Mouse (Mus musculus) limb, embryonic 14.5 days (tissue): ENCODE data around the gene Pkd1. TPM values are rescaled to one million over a fixed set of nuclear protein-coding genes. Genes with fewer than 3 reads are reported as not detected.

Experiments used
- ATAC-seq: fragments of 200-750 bp; cut with Nextera tagmentation; 2 replicates; pipeline ENCODE4 v1.8.0; 2017; ENCODE audit warnings: low read depth, moderate number of reproducible peaks, moderate TSS enrichment; ENCODE audit not compliant: low FRiP score
- DNase-seq: peaks from one replicate; pipeline ENCODE4 v3.0.0-alpha.2; 2015; ENCODE audit warnings: low spot score
- H3K27ac ChIP-seq: fragments of 300-500 bp; sonication (generic); replicated peaks from 2 replicates; pipeline ENCODE4 v1.5.1; 2014; ENCODE audit warnings: low read depth, mild to moderate bottlenecking, low read length, moderate library complexity, mixed read lengths
- H3K27me3 ChIP-seq: fragments of 300-500 bp; sonication (generic); 2 replicates; pipeline ENCODE4 v1.6.1; 2014; ENCODE audit warnings: low read length, mixed read lengths; ENCODE audit not compliant: control insufficient read depth, insufficient read depth
- H3K36me3 ChIP-seq: fragments of 300-500 bp; sonication (generic); 2 replicates; pipeline ENCODE4 v1.6.1; 2014; ENCODE audit warnings: mild to moderate bottlenecking, low read length, moderate library complexity, mixed read lengths; ENCODE audit not compliant: control insufficient read depth, insufficient read depth
- H3K4me1 ChIP-seq: fragments of 300-500 bp; sonication (generic); 2 replicates; pipeline ENCODE4 v1.6.1; 2014; ENCODE audit warnings: antibody characterized with exemption, low read length, mixed read lengths; ENCODE audit not compliant: control insufficient read depth, insufficient read depth
- H3K4me2 ChIP-seq: fragments of 300-500 bp; sonication (generic); replicated peaks from 2 replicates; pipeline ENCODE4 v1.6.1; 2014; ENCODE audit warnings: low read depth, mild to moderate bottlenecking, low read length, moderate library complexity; ENCODE audit not compliant: severe bottlenecking
- H3K4me3 ChIP-seq: fragments of 300-500 bp; sonication (generic); replicated peaks from 2 replicates; pipeline ENCODE4 v1.5.1; 2014; ENCODE audit warnings: low read length
- H3K9ac ChIP-seq: fragments of 300-500 bp; sonication (generic); 2 replicates; pipeline ENCODE4 v1.6.1; 2014; ENCODE audit warnings: mild to moderate bottlenecking, low read depth, low read length, moderate library complexity; ENCODE audit not compliant: severe bottlenecking
- H3K9me3 ChIP-seq: fragments of 300-500 bp; sonication (generic); 2 replicates; pipeline ENCODE4 v1.6.1; 2016; ENCODE audit warnings: low read length; ENCODE audit not compliant: control insufficient read depth
- POLR2A ChIP-seq: fragments of 200-500 bp; IDR thresholded peaks from 2 replicates; pipeline ENCODE4 v1.8.0; 2012; ENCODE audit warnings: inconsistent platforms, mild to moderate bottlenecking, moderate library complexity, borderline replicate concordance; ENCODE audit not compliant: insufficient read depth, insufficient read length; ENCODE audit errors: extremely low read depth
- WGBS: fragments of 180-500 bp; shearing (Covaris S2); extraction: QIAGEN DNeasy Blood & Tissue Kit; methylation state at CpG from one replicate; pipeline ENCODE4 v1.1.7; 2014; 5-methylcytosine and 5-hydroxymethylcytosine counted together
- polyA plus RNA-seq, 2 experiments: library from polyadenylated mRNA; depleted of rRNA in 1 of 2; stranded (reverse) in 1 of 2; unstranded in 1 of 2; fragments of >200 nt; fragmentation: Nextera tagmentation in 1 of 2; extraction: Ambion mirVana in 1 of 2; gene quantifications; 2 replicates each; pipeline versions ENCODE4 v1.2.1 to v1.2.3; 2012 to 2014

The Pkd1 gene
- polyA plus RNA-seq, 2 experiments: 50.5 to 73.6 TPM

- Histone ChIP-seq H3K27ac (no peak overlapping the region), H3K9ac (no peak overlapping the region), H3K4me1 (no peaks in the 10 kb centered on the region), H3K27me3 (no peaks in the 10 kb centered on the region), H3K36me3 (peaks cover 64% of the 10 kb centered on the region), H3K4me2 (no peak overlapping the region), H3K4me3 (no peak overlapping the region), H3K9me3 (no peaks in the 10 kb centered on the region)
- DNase-seq (no peak), ATAC-seq (no peak)
- WGBS: 82% methylated on average over 3 of the region's 3 CpGs
- no peak for TF ChIP-seq POLR2A
Observed at GRCm38 (mm10) chr17:24565792-24566191, 16.2 kb downstream of the Pkd1 start.

- no peak for DNase-seq
- Histone ChIP-seq H3K4me2 (no peak overlapping the region), H3K27ac (no peak overlapping the region), H3K9me3 (no peaks in the 10 kb centered on the region), H3K27me3 (no peaks in the 10 kb centered on the region), H3K4me1 (no peaks in the 10 kb centered on the region), H3K9ac (no peak overlapping the region), H3K4me3 (no peak overlapping the region), H3K36me3 (peaks cover 79% of the 10 kb centered on the region)
- 74% methylated on average over 8 of the region's 8 CpGs for WGBS
- ATAC-seq: no peak
- no peak for TF ChIP-seq POLR2A
Observed at GRCm38 (mm10) chr17:24567034-24567779, 17.6 kb downstream of the Pkd1 start.

GRCm38 (mm10) chr17:24569837-24570236 is 20.2 kb downstream of the Pkd1 start:
- Histone ChIP-seq H3K4me1 (no peaks in the 10 kb centered on the region), H3K27ac (no peak overlapping the region), H3K36me3 (peaks cover 97% of the 10 kb centered on the region), H3K27me3 (no peaks in the 10 kb centered on the region), H3K9ac (no peak overlapping the region), H3K4me2 (no peak overlapping the region), H3K9me3 (no peaks in the 10 kb centered on the region), H3K4me3 (no peak overlapping the region)
- TF ChIP-seq POLR2A: no peak
- DNase-seq (no peak), ATAC-seq (no peak)
- WGBS: 85% methylated on average over 4 of the region's 4 CpGs

- Histone ChIP-seq H3K9ac (no peak overlapping the region), H3K27me3 (no peaks in the 10 kb centered on the region), H3K27ac (no peak overlapping the region), H3K4me3 (no peak overlapping the region), H3K4me1 (no peaks in the 10 kb centered on the region), H3K9me3 (no peaks in the 10 kb centered on the region), H3K4me2 (no peak overlapping the region), H3K36me3 (peaks cover 95% of the 10 kb centered on the region)
- TF ChIP-seq POLR2A: no peak
- no peak for ATAC-seq
- no peak for DNase-seq
- WGBS: 97% methylated on average over 12 of the region's 12 CpGs
Observed at GRCm38 (mm10) chr17:24572651-24573245, 23.1 kb downstream of the Pkd1 start.

DNA sequence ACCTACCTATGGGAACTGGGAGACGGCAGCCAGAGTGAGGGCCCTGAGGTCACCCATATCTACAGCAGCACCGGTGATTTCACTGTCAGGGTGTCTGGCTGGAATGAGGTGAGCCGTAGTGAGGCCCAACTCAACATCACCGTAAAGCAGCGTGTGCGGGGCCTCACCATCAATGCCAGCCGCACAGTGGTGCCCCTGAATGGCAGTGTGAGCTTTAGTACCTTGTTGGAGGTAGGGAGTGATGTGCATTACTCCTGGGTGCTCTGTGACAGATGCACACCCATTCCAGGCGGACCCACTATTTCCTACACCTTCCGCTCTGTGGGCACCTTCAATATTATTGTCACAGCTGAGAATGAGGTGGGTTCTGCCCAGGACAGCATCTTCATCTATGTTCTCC is 24.2 kb downstream of the Pkd1 start:
- H3K9me3 ChIP-seq: no peaks in the 10 kb centered on the region
- WGBS: 91% methylated on average over 9 of the region's 9 CpGs
- TF ChIP-seq POLR2A: no peak
- no peak overlapping the region for H3K9ac ChIP-seq
- no peak overlapping the region for H3K4me3 ChIP-seq
- no peak overlapping the region for H3K27ac ChIP-seq
- no peaks in the 10 kb centered on the region for H3K4me1 ChIP-seq
- no peak overlapping the region for H3K4me2 ChIP-seq
- ATAC-seq (no peak), DNase-seq (no peak)
- no peaks in the 10 kb centered on the region for H3K27me3 ChIP-seq
- peaks cover 95% of the 10 kb centered on the region for H3K36me3 ChIP-seq
